Mouse (Mus musculus) liver, embryonic 14.5 days (tissue): ENCODE data around the gene Rad23a. TPM values are rescaled to one million over a fixed set of nuclear protein-coding genes. Genes with fewer than 3 reads are reported as not detected.

Experiments
- ATAC-seq: fragments of 200-750 bp; cut with Nextera tagmentation; 2 replicates; pipeline ENCODE4 v1.8.0; 2017; ENCODE audit warnings: moderate number of reproducible peaks, mild to moderate bottlenecking, moderate library complexity; ENCODE audit not compliant: insufficient read depth
- DNase-seq, 3 experiments: peaks; one replicate each; pipeline ENCODE4 v3.0.0-alpha.2; 2012 to 2013; ENCODE audit warnings: low read depth in 3 of 3, low spot score in 3 of 3
- H3K27ac ChIP-seq: fragments of 300-500 bp; sonication (generic); 2 replicates; pipeline ENCODE4 v1.5.1; 2014; ENCODE audit warnings: moderate library complexity, mild to moderate bottlenecking, control low read depth, inconsistent platforms
- H3K27me3 ChIP-seq: fragments of 300-500 bp; sonication (generic); 2 replicates; pipeline ENCODE4 v1.6.1; 2014; ENCODE audit warnings: mild to moderate bottlenecking, low read length, moderate library complexity; ENCODE audit not compliant: control insufficient read depth, insufficient read depth
- H3K36me3 ChIP-seq: fragments of 300-500 bp; sonication (generic); replicated peaks from 2 replicates; pipeline ENCODE4 v1.6.1; 2014; ENCODE audit warnings: low read depth; ENCODE audit not compliant: control insufficient read depth, insufficient read depth
- H3K4me1 ChIP-seq, 2 experiments: fragments of 200-500 bp in 1 of 2; fragments of 300-500 bp in 1 of 2; sonication (generic) in 1 of 2; replicated peaks; 2 replicates each; pipeline ENCODE4 v1.6.1; 2012 to 2014; ENCODE audit warnings: antibody characterized with exemption in 1 of 2, inconsistent platforms in 1 of 2, low read length in 1 of 2; ENCODE audit not compliant: control insufficient read depth in 2 of 2, insufficient read depth in 2 of 2
- H3K4me2 ChIP-seq: fragments of 300-500 bp; sonication (generic); 2 replicates; pipeline ENCODE4 v1.6.1; 2014; ENCODE audit warnings: low read depth, mild to moderate bottlenecking, control low read depth, moderate library complexity
- H3K4me3 ChIP-seq, 2 experiments: fragments of 200-500 bp in 1 of 2; fragments of 300-500 bp in 1 of 2; sonication (generic) in 1 of 2; 2 replicates each; pipeline ENCODE4 v1.5.1; 2012 to 2014; ENCODE audit warnings: low read depth in 2 of 2, low read length in 2 of 2, mild to moderate bottlenecking in 2 of 2, control low read depth in 1 of 2, inconsistent platforms in 1 of 2, moderate library complexity in 1 of 2; ENCODE audit not compliant: insufficient read depth in 1 of 2
- H3K9ac ChIP-seq: fragments of 300-500 bp; sonication (generic); replicated peaks from 2 replicates; pipeline ENCODE4 v1.6.1; 2014; ENCODE audit warnings: mild to moderate bottlenecking, control low read depth, moderate library complexity
- H3K9me3 ChIP-seq: fragments of 300-500 bp; sonication (generic); 2 replicates; pipeline ENCODE4 v1.6.1; 2016; ENCODE audit warnings: low read length, mixed read lengths; ENCODE audit not compliant: control insufficient read depth
- CTCF ChIP-seq: IDR thresholded peaks from 2 replicates; pipeline ENCODE4 v1.5.1; 2016; ENCODE audit warnings: antibody characterized with exemption, low read depth, control low read depth
- EP300 ChIP-seq: IDR thresholded peaks from 2 replicates; pipeline ENCODE4 v1.6.1; 2016; ENCODE audit warnings: antibody characterized with exemption, low read depth
- WGBS: fragments of 180-500 bp; shearing (Covaris S2); extraction: QIAGEN DNeasy Blood & Tissue Kit; methylation state at CpG from one replicate; pipeline ENCODE4 v1.1.7; 2014; ENCODE audit not compliant: insufficient replicate concordance; 5-methylcytosine and 5-hydroxymethylcytosine counted together
- polyA plus RNA-seq, 2 experiments: library from polyadenylated mRNA; depleted of rRNA in 1 of 2; stranded (reverse) in 1 of 2; unstranded in 1 of 2; fragments of >200 nt; fragmentation: Nextera tagmentation in 1 of 2; extraction: Ambion mirVana in 1 of 2; gene quantifications; 2 replicates each; pipeline versions ENCODE4 v1.2.1 to v1.2.3; 2012 to 2014

Gene Rad23a
- polyA plus RNA-seq, 2 experiments: 139 to 258 TPM

DNA sequence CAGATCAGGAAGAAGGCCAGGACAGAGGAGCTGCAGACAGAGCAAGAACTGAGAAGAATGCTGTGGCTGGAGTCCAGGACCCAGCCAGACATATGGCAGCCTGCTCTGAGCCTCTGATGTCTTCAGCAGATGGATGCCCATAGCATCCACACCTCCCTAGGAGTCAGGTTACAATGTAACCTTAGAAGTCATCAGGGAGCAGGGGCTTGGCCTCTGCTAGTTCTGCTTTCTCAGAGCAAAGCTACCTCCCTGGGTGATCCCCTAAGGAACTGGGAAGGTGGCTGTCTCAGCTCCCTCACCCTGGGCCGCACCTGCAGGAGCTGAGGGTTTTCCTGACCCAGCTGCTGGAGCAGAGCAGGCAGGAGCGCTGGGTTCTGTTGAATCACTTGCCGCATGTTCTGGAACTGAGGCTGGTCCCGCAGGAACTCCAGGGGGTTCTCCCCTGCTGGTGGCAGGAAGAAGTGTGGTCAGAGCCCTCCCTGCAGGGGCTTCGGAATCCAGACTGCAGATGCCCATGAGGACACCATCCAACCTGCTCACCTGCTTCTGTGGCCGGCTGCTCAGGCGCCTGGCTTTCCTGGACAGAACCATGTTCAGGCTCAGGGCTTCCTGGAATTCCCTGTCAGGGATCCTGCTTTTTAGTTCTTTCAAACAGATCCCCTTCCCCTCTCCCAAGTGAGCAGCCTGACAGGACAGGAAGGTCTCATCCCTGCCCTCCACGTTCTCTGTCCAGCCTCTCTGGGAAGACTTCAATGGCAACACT is 3.1 kb downstream of the Rad23a start:
- Histone ChIP-seq H3K9ac (peak overlapping the region; percentile 96), H3K4me2 (peak overlapping the region; percentile 73), H3K27me3 (no peaks in the 10 kb centered on the region), H3K9me3 (no peaks in the 10 kb centered on the region), H3K4me3 (peak overlapping the region; percentile 74 to 82), H3K27ac (peak overlapping the region; percentile 97), H3K4me1 (peaks cover 39 to 64% of the 10 kb centered on the region in 2 experiments), H3K36me3 (peaks cover 62% of the 10 kb centered on the region)
- 78% methylated on average over 8 of the region's 8 CpGs for WGBS
- DNase-seq (no peak), ATAC-seq (no peak)
- TF ChIP-seq EP300: no peak
- TF ChIP-seq CTCF: peak; percentile 52

GRCm38 (mm10) chr8:84834866-84835855 is 5.3 kb downstream of the Rad23a start:
- H3K9me3 ChIP-seq: no peaks in the 10 kb centered on the region
- H3K9ac ChIP-seq: peak overlapping the region; percentile 25; the same call in 1 of the 2 replicates
- H3K36me3 ChIP-seq: peaks cover 54% of the 10 kb centered on the region
- ATAC-seq (no peak), DNase-seq (no peak)
- H3K4me1 ChIP-seq: peaks cover 43 to 68% of the 10 kb centered on the region in 2 experiments
- 70% methylated on average over 10 of the region's 10 CpGs for whole genome bisulfite sequencing
- no peaks in the 10 kb centered on the region for H3K27me3 ChIP-seq
- H3K27ac ChIP-seq: peak overlapping the region; percentile 97
- no peak; the same call in 1 of the 2 replicates for TF ChIP-seq EP300
- TF ChIP-seq CTCF: no peak
- H3K4me2 ChIP-seq: peak overlapping the region; percentile 84
- peak overlapping the region in 1 of 2 experiments; percentile 74; a peak in 1 of 4 replicates for H3K4me3 ChIP-seq

- H3K4me1 ChIP-seq: peaks cover 41 to 64% of the 10 kb centered on the region in 2 experiments
- DNase-seq (no peak), ATAC-seq (no peak)
- peak overlapping the region; percentile 90 for H3K27ac ChIP-seq
- peaks cover 52% of the 10 kb centered on the region for H3K36me3 ChIP-seq
- no peak overlapping the region; the same call in 1 of the 2 replicates for H3K9ac ChIP-seq
- TF ChIP-seq CTCF (no peak), EP300 (no peak)
- no peaks in the 10 kb centered on the region for H3K27me3 ChIP-seq
- H3K9me3 ChIP-seq: no peaks in the 10 kb centered on the region
- H3K4me2 ChIP-seq: peak overlapping the region; percentile 84
- 81% methylated on average over 19 of the region's 19 CpGs for WGBS
- peak overlapping the region; percentile 4 to 94; a peak in 1 of 4 replicates for H3K4me3 ChIP-seq
Measured at GRCm38 (mm10) chr8:84834002-84834865, 6.2 kb downstream of the Rad23a start.

DNA sequence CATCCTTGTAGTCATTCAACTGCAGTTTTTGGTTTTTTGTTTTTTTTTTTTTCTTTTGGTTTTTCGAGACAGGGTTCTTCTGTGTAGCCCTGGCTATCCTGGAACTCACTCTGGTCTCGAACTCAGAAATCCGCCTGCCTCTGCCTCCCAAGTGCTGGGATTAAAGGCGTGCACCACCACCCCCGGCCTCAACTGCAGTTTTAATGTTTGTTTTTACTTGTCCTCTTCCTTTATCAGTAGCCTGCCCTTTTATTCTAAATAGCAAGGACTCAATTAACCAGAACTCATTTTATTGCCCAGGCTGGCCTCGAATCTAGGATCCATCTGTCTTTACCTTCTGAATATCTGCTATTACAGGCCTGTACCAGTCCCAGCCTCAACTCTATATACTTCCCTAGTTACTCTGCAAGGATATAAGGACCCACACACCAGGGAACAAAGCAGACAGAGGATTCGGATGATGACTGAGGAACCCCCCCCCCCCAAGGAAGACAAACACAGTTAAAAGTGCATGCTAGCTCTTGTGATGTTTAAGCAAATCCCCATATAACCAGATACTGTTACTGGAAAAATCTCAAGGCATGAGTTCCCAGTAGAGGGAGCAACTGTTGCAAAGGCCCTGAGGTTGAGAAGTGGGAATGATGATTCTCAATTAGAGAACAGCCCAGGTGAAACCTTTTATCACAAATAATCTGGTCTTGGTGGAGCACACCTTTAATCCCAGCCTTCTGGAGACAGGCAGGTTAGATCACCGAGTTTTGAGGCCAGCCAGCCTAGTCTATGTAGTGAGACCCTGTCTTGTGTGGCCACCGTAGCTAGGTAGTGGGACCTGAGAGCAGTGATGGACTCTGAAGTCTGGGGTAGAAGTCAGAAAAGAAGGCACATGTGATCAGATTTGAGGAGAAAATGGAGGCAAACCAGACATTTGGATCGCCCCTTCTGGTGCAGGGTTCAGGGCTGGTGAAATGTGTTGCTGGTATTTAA is 7.4 kb downstream of the Rad23a start:
- WGBS: 32% methylated on average over 10 of the region's 10 CpGs
- Histone ChIP-seq H3K36me3 (peaks cover 45% of the 10 kb centered on the region), H3K4me2 (peak overlapping the region; percentile 84), H3K9ac (peak overlapping the region; percentile 96), H3K9me3 (no peaks in the 10 kb centered on the region), H3K27me3 (no peaks in the 10 kb centered on the region), H3K27ac (peak overlapping the region; percentile 90), H3K4me1 (peaks cover 35 to 55% of the 10 kb centered on the region in 2 experiments), H3K4me3 (peak overlapping the region; percentile 88 to 94)
- TF ChIP-seq CTCF (peak; percentile 35), EP300 (no peak)
- no peak for DNase-seq
- ATAC-seq: no peak
